ENCODE assay signal across 8 mouse cellular contexts in genomic region chr19:16780790-16781384, GRCm38 (mm10). TPM values are rescaled to one million over a fixed set of nuclear protein-coding genes. Genes with fewer than 3 reads are reported as not detected.
A peak's percentile ranks its signal among the peaks of the same experiment; 100 is the strongest.
DNase-seq lines count a peak whose midpoint lies in the region; ATAC-seq and TF ChIP-seq lines count a peak whose summit lies in the region.

Gene Vps13a (minus strand): TSS chr19:16780933.

- intact Hi-C loops in left cerebral cortex, postnatal 10 days (cut with DNase I) = no loop called here

- peak within 1 kb of the TSS; percentile 93 for H3K4me3 ChIP-seq in cortical plate, adult 2 months (ENCODE audit: insufficient read depth, low read length)

- TF ChIP-seq CTCF in cortical plate, adult 2 months (IDR thresholded peaks at IDR 0.05; ENCODE audit: extremely low read depth, insufficient read depth, low read length) = no peak

- ATAC-seq in activated CD4-positive, CD25-positive, alpha-beta regulatory T cell, adult 4 months = peak; percentile 89
- peak; percentile 88 for ATAC-seq in inflammation-experienced regulatory T-cells, adult 6 months
- ATAC-seq in megakaryocyte-erythroid progenitor cell, adult 5-6 weeks (replicated peaks; ENCODE audit: low FRiP score, low TSS enrichment, poor library complexity, severe bottlenecking) = peak; percentile 94

- peaks cover 5% of the 10 kb centered on the region; the same call in 1 of the 2 replicates for H3K4me1 ChIP-seq in cortical plate, adult 2 months (ENCODE audit: control insufficient read depth, insufficient read depth, low read length)

- TF ChIP-seq POLR2A in cortical plate, adult 2 months (IDR thresholded peaks at IDR 0.05; ENCODE audit: extremely low read depth, insufficient read depth, low read length) = peak; percentile 53; the same call in 1 of the 2 replicates

- H3K27ac ChIP-seq in cortical plate, adult 2 months (ENCODE audit: insufficient read depth, low read length) = peak within 1 kb of the TSS; percentile 88

- peak; percentile 82 for DNase-seq in gastrocnemius, postnatal 10 days
- DNase-seq in left cerebral cortex, postnatal 10 days (ENCODE audit: extremely low spot score in 1 of 2, low spot score in 2 of 2) = peak; percentile 84 to 93
- peak; percentile 90 for DNase-seq in right cerebral cortex, postnatal 25 days
- peak; percentile 84 to 87 for DNase-seq in urinary bladder, postnatal 4 days (ENCODE audit: low spot score in 2 of 2)

RNA-seq across cellular contexts. Expression of gene Vps13a, which starts in this region (rescaled TPM):
- 10 to 100 TPM; 33.4 to 43.5 TPM for polyA plus RNA-seq in activated CD4-positive, CD25-positive, alpha-beta regulatory T cell, adult 4 months (2017; shearing (Covaris generic))
- polyA plus RNA-seq in cortical plate, adult 2 months (2012; rRNA removed) = 47.1 and 50.8 TPM in 2 replicates
- total RNA-seq in gastrocnemius, postnatal 10 days (2021) = 10 to 100 TPM; 15.1 to 15.4 TPM
- 10 to 100 TPM; 29.2 to 58.1 (median 53.5) TPM for polyA plus RNA-seq in inflammation-experienced regulatory T-cells, adult 6 months (2017; shearing (Covaris generic))
- 10 to 100 TPM; 44.7 to 45.8 TPM for total RNA-seq in left cerebral cortex, postnatal 10 days (2021)
- total RNA-seq in megakaryocyte-erythroid progenitor cell, adult 5-6 weeks (2014; fragmentation: Nextera tagmentation) = 61.4 and 74.7 TPM in 2 replicates
- total RNA-seq in megakaryocyte-erythroid progenitor cell, adult 5-6 weeks (2017) = 80.3 and 100 TPM in 2 replicates

Comparison
In these comparisons a context has a peak if more than half of its experiments do, and no peak if none do; other contexts are left out.
1. Peak in every context shown above with its lines: DNase-seq, ATAC-seq, H3K4me3 ChIP-seq and H3K27ac ChIP-seq.